Mouse (Mus musculus): ENCODE measurements around the gene Rundc3a.

Gene Rundc3a

GRCm38 (mm10) chr11:102433866-102434265 lies 40.7 kb downstream of the Rundc3a start:
- no peak for DNase-seq (ENCODE audit: low read depth, low spot score)

- DNase-seq (ENCODE audit: low read depth, low spot score): peak; percentile 94
Measured at GRCm38 (mm10) chr11:102434406-102434805, 41.2 kb downstream of the Rundc3a start.

GRCm38 (mm10) chr11:102434816-102435705 lies 41.9 kb downstream of the Rundc3a start:
- DNase-seq (ENCODE audit: low read depth, low spot score): no peak

- no peak for DNase-seq (ENCODE audit: low read depth, low spot score)
Measured at GRCm38 (mm10) chr11:102435754-102436470, 42.7 kb downstream of the Rundc3a start.

- peak; percentile 65 for DNase-seq (ENCODE audit: low read depth, low spot score)
Measured at GRCm38 (mm10) chr11:102436471-102436790, 43.2 kb downstream of the Rundc3a start.

- DNase-seq (ENCODE audit: low read depth, low spot score): peak; percentile 81
Measured at GRCm38 (mm10) chr11:102437120-102438061, 44.2 kb downstream of the Rundc3a start.

GRCm38 (mm10) chr11:102438212-102439092 lies 45.2 kb downstream of the Rundc3a start:
- peak; percentile 81 for DNase-seq (ENCODE audit: low read depth, low spot score)

GRCm38 (mm10) chr11:102439093-102440082 lies 46.2 kb downstream of the Rundc3a start:
- peak; percentile 92 for DNase-seq (ENCODE audit: low read depth, low spot score)

GRCm38 (mm10) chr11:102440255-102440654 lies 47.1 kb downstream of the Rundc3a start:
- DNase-seq (ENCODE audit: low read depth, low spot score): no peak

- DNase-seq (ENCODE audit: low read depth, low spot score): peak; percentile 51
Measured at GRCm38 (mm10) chr11:102441434-102441833, 48.2 kb downstream of the Rundc3a start.

GRCm38 (mm10) chr11:102442089-102442488 lies 48.9 kb downstream of the Rundc3a start:
- no peak for DNase-seq (ENCODE audit: low read depth, low spot score)

- no peak for DNase-seq (ENCODE audit: low read depth, low spot score)
Measured at GRCm38 (mm10) chr11:102443740-102444139, 50.5 kb downstream of the Rundc3a start.

- DNase-seq (ENCODE audit: low read depth, low spot score): no peak
Measured at GRCm38 (mm10) chr11:102444321-102444720, 51.1 kb downstream of the Rundc3a start.

GRCm38 (mm10) chr11:102444781-102445180 lies 51.6 kb downstream of the Rundc3a start:
- DNase-seq (ENCODE audit: low read depth, low spot score): no peak

GRCm38 (mm10) chr11:102445264-102445890 lies 52.2 kb downstream of the Rundc3a start:
- DNase-seq (ENCODE audit: low read depth, low spot score): peak; percentile 76

- DNase-seq (ENCODE audit: low read depth, low spot score): peak; percentile 57
Measured at GRCm38 (mm10) chr11:102445891-102446361, 52.7 kb downstream of the Rundc3a start.

GRCm38 (mm10) chr11:102446581-102447461 lies 53.6 kb downstream of the Rundc3a start:
- peak; percentile 79 for DNase-seq (ENCODE audit: low read depth, low spot score)

- peak; percentile 81 for DNase-seq (ENCODE audit: low read depth, low spot score)
Measured at GRCm38 (mm10) chr11:102447497-102447896, 54.3 kb downstream of the Rundc3a start, which contains the start of gene Fam171a2. Gene Fam171a2, minus strand, starts transcription at chr11:102447682.
